Mouse (Mus musculus) ovary, adult 10 weeks (tissue): ENCODE results near the gene Sarnp. TPM values are rescaled to one million over a fixed set of nuclear protein-coding genes. Genes with fewer than 3 reads are reported as not detected.

ENCODE experiments used
- polyA plus RNA-seq: library from polyadenylated mRNA; stranded (reverse); fragments of 350-450 nt; fragmentation: Illumina TruSeq; extraction: RNeasy Lipid Tissue Mini Kit (QIAGEN cat#74804); gene quantifications from one replicate; pipeline ENCODE4 v1.2.3, GENCODE M21; 2014

The Sarnp gene
- 466 TPM for polyA plus RNA-seq

DNA sequence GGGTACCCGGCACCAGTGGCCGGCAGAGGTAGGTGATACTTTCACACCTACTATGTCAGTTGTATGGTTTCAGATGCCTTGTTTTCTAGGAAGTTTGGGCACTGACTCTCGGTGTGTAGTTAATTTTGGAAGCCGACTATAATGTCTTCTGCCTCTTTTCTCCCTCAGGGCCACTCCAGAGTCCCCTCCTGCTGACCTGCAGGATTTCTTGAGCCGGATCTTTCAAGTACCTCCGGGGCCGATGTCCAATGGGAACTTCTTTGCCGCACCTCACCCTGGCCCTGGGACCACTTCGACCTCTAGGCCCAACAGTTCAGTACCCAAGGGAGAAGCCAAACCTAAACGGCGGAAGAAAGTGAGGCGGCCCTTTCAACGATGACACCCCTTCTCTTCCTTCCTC is at the start of gene Sarnp:
Gene Sarnp (plus strand): TSS at position 301 of the 400 bp plus-strand sequence.

DNA sequence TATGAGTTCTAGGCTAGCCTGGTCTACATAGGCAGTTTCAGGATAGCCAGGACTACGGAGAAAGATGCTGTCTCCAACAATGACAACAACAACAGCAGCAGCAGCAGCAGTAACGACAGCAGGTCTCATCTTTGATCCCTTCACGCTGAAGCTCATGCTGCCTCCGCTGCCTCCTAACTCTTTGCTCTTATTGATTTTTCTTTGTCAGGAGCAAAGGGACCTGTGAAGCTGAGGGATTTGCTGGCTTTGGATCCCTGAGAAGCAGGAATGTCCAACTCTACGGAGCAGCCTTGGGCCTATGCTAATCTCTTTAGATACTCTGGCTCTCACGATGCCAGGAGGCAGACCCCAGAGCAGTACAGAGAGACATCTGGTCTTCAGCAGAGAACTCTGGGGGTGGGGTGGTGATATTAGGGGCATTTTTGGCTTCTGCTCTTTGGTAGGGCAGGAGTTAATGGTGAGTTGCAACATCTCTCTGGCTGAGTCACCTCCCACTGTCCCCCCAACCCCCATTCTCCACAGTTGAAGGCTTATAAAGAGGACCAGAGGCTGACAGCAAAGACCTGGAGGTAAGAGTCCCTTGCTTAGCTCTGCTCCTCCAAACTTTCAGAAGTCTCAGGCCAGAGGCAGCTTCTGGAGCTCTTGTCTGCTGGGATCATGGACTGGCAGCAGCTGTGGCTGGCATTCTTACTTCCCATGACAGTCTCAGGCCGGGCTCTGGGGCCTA is 26.6 kb upstream of the Sarnp start, which contains the start of gene Mmp19:
Gene Mmp19 (plus strand): TSS at position 513 of the 727 bp plus-strand sequence.

DNA sequence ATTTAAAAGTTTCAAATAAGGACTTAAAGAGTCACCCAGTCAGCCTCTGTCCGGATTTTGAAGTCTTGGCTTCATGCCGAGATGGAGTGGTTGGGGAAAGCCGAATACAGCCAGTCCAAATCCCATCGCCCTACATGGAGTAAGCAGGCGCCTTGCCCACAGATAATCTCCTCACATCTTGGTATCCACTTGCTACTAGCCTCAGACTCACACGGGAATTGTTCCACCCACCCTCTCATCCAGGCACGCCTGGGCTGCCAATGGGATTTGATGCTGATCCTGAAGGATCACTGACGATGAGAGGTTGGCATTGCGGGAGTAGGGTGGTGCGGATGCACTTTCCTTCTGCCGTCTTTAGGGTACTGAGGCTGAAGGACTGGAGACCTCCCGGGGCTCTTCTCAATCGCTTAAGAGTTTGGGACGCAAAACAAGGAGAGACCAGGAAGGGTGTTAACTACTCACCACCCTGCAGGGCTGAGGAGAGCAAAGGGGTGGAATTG is 13.3 kb upstream of the Sarnp start, which contains the start of gene Dnajc14:
Gene Dnajc14 (plus strand): TSS at position 292 of the 500 bp plus-strand sequence.

DNA sequence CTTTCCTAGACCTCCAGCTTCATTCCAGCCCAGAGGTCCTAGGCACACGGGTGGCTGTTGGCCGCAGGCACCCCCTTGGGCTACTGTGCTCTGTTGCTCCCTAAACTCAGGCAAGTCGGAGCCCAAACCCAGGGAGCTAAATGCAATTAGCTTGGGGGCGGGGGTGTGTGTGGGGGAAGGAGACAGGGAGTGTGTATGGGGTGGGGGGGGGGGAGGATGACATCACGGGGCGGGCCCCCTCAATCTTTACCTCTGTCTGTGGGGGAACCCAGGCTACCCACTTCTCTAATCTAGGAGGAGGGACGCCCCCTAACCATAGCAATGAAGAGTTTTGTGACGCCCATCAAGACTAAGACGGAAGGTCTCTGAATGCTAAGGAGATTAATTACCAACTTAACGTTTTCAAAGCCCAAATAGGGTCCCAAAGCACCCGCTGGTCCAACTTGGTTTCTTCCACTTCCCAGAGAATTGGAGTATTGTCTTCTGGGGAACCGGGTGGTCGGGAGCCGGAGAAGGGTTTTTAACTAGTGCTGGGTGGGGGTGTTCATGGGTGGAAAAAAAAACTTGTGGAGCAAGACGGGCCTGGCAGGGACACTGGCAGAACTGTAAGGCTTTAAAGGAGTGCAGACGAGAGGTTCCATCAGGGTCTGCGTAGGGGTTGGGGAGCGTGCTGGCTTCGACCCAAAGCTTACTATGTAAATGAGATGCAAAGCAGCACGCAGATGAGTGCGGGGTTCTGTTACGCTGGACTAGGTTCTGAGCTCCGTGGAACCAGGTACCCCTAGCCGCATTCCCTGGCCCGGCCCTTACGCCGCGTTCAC is 12.7 kb upstream of the Sarnp start, which contains the start of gene Tmem198b:
Gene Tmem198b (minus strand): TSS at position 100 of the 821 bp plus-strand sequence.

DNA sequence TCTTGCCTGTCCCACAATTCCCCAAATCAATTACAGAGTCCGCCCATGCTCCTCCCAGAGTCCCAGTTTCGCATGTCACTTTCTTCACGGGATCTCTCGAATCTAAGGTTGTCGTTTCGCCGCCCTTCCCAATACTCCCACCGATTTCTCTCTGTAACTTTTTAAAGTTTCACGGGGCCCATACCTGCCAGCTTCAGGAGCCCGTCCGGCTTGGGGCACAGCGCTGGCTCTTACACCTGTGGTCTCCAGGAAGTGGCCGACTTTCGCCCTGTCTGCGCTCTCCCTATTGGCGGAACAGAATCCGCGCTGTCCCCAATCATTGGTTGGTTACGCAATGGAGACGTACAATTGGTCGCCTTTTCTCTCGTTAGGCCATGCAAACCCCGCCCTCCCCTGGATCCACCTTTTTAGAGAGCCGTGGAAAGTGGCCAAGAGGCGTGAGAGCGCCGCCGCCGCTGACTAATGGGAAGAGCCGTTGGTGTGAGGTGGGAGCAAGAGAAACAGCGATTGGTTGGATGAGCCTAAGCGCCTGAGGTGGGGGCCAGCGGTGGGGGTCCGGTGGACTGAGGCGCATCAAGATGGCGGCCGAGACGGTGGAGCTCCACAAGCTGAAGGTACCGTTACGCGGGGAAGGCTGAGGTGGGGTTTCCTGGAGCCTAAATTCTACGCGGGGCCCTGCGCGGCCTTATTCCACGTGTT is 4.4 kb downstream of the Sarnp start, which contains the start of gene Ormdl2:
Gene Ormdl2 (minus strand): TSS at position 288 of the 699 bp plus-strand sequence.

DNA sequence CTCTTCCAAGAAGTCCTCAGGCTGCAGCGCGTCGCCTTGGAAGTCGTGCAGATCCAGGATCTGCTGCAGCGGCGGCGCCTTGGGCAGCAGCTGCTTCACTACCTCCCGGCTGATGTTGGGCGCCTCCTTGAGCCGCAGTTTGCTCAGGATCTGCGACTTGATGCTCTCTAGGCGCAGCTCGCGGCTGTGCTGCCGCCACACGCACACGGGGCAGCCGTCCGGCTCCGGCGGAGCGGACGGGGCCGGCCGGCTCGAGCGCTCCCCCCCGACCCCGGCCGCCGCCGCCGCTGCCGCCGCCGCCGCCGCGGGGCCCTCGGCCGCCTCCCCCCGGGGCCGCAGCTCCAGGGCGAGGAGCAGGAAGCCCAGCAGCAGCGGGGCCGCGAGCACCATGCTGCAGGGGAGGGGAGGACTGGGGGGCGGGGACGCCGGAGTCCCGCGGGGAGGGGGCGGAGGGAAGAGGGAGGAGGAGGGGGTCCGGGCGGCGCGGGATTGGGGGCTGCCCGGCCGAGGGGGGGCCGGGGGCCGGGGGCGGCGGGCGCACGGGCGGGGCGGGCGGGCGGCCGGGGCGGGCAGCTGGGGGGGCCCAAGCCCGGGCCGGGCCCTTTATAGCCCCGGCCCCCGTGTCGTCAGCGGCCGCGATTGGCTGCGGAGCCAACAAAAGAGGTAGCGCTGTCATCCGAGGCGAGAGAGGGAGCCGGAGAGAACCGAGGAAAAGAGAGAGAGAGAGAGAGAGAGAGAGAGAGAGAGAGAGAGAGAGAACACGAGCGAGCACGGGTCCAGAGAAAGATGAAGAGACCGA is 74.4 kb downstream of the Sarnp start, which contains the start of gene Gdf11:
Gene Gdf11 (minus strand): TSS at position 423 of the 799 bp plus-strand sequence.

DNA sequence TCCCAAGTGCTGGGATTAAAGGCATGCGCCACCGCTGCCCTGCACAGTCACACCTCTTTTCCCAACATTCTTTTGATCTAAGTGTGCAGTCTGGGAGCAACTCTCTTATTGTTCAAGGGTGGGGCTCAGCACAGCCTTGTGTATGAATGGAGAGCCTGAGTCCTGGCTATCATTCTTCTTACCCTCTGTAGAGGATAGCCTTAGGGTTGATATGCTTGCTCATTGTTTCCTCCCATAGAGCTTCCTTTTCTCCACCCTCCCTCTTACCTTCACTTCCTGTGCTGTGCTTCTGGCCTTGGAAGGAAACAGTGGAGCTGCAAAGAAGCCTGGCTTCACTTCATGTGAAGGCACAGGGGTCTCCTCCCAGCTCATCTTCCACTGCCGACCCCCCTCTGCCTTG is 83.6 kb downstream of the Sarnp start, which contains the start of gene Cd63:
Gene Cd63 (plus strand): TSS at position 292 of the 400 bp plus-strand sequence.

DNA sequence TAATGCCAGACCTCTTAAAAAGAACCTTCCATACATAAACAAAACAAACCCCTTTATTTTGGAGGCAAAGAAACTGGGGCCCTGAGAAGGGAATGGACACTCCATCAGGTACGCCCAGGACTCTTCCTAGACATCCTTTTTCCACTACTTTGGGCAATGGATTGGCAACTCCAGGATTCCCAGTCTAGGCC is 105.6 kb downstream of the Sarnp start, which contains the start of gene Rdh5:
Gene Rdh5 (minus strand): TSS at position 67 of the 191 bp plus-strand sequence.

DNA sequence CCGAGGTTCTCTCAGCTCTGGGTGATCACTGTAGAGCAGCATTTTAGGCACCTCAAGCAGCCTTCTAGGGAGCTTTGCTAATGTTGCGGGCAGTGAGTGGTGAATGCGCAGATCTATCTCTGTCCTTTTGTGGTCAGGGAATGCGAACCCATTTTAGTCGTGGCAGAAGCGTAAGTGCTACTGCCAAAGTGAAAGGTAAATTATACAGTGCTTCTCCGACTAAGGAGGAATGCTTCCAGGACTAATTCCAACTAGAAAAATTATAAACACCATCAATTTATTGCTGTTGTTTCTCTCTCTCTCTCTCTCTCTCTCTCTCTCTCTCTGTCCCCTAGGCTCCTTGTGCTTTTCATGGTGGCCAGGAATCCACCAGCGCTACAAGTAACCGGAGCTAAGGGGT is 106.8 kb downstream of the Sarnp start, which contains the start of gene Bloc1s1:
Gene Bloc1s1 (minus strand): TSS at position 101 of the 400 bp plus-strand sequence.

Other genes with a start within 250 kb of the Sarnp start
- 3.8 TPM for gene Erbb3, start 227.7 kb upstream of the Sarnp start, polyA plus RNA-seq
- gene Rps26, start 190.6 kb upstream of the Sarnp start, polyA plus RNA-seq: 6.0 TPM
- gene Ikzf4, start 171.3 kb upstream of the Sarnp start, polyA plus RNA-seq: 2.1 TPM
- 5.7 TPM for gene Suox, start 143.3 kb upstream of the Sarnp start, polyA plus RNA-seq
- gene Rab5b, start 121.1 kb upstream of the Sarnp start, polyA plus RNA-seq: 121 TPM
- gene Pmel, start 113.1 kb upstream of the Sarnp start, polyA plus RNA-seq: not detected
- gene Cdk2, start 112.3 kb upstream of the Sarnp start, polyA plus RNA-seq: 24.2 TPM
- gene Dgka, start 72.5 kb upstream of the Sarnp start, polyA plus RNA-seq: 3.8 TPM
- gene Pym1, start 69.4 kb upstream of the Sarnp start, polyA plus RNA-seq: 0.71 TPM
- gene Mmp19, start 26.4 kb upstream of the Sarnp start, polyA plus RNA-seq: 9.7 TPM
- gene Dnajc14, start 13.3 kb upstream of the Sarnp start, polyA plus RNA-seq: 45.1 TPM
- gene Tmem198b, start 13.0 kb upstream of the Sarnp start, polyA plus RNA-seq: 5.9 TPM
- gene Ormdl2, start 4.3 kb downstream of the Sarnp start, polyA plus RNA-seq: 75.2 TPM
- 7.7 TPM for gene Gdf11, start 74.4 kb downstream of the Sarnp start, polyA plus RNA-seq
- gene Cd63, start 83.7 kb downstream of the Sarnp start, polyA plus RNA-seq: 496 TPM
- 3.0 TPM for gene Rdh5, start 105.6 kb downstream of the Sarnp start, polyA plus RNA-seq
- 9.3 TPM for gene Bloc1s1, start 106.7 kb downstream of the Sarnp start, polyA plus RNA-seq
- 0.17 TPM for gene Itga7, start 116.5 kb downstream of the Sarnp start, polyA plus RNA-seq
- gene Mettl7b, start 143.7 kb downstream of the Sarnp start, polyA plus RNA-seq: not detected
- gene Olfr9, start 172.1 kb downstream of the Sarnp start, polyA plus RNA-seq: not detected
- gene Olfr763, start 193.5 kb downstream of the Sarnp start, polyA plus RNA-seq: not detected
- not detected for gene Olfr764-ps1, start 222.6 kb downstream of the Sarnp start, polyA plus RNA-seq
- gene Olfr765, start 232.7 kb downstream of the Sarnp start, polyA plus RNA-seq: not detected